Mouse (Mus musculus) neural tube, embryonic 13.5 days (tissue): Measurements from ENCODE around the gene Ppox. TPM values are rescaled to one million over a fixed set of nuclear protein-coding genes. Genes with fewer than 3 reads are reported as not detected.
A peak's percentile ranks its signal among the peaks of the same experiment; 100 is the strongest.

Experiments
- ATAC-seq: fragments of 200-750 bp; cut with Nextera tagmentation; 2 replicates; pipeline ENCODE4 v1.8.0; 2017; ENCODE audit warnings: low read depth, mild to moderate bottlenecking, moderate TSS enrichment, moderate library complexity
- H3K27ac ChIP-seq: fragments of 300-500 bp; sonication (generic); replicated peaks from 2 replicates; pipeline ENCODE4 v1.5.1; 2015; ENCODE audit warnings: moderate library complexity, mild to moderate bottlenecking, inconsistent platforms
- H3K27me3 ChIP-seq: fragments of 300-500 bp; sonication (generic); 2 replicates; pipeline ENCODE4 v1.6.1; 2015; ENCODE audit warnings: mild to moderate bottlenecking, inconsistent platforms
- H3K36me3 ChIP-seq: fragments of 300-500 bp; sonication (generic); 2 replicates; pipeline ENCODE4 v1.6.1; 2015; ENCODE audit warnings: mild to moderate bottlenecking, inconsistent platforms
- H3K4me1 ChIP-seq: fragments of 300-500 bp; sonication (generic); replicated peaks from 2 replicates; pipeline ENCODE4 v1.6.1; 2015; ENCODE audit warnings: inconsistent platforms
- H3K4me2 ChIP-seq: fragments of 300-500 bp; sonication (generic); 2 replicates; pipeline ENCODE4 v1.6.1; 2015; ENCODE audit warnings: inconsistent platforms, mild to moderate bottlenecking, moderate library complexity
- H3K4me3 ChIP-seq: fragments of 300-500 bp; sonication (generic); 2 replicates; pipeline ENCODE4 v1.5.1; 2015; ENCODE audit warnings: mild to moderate bottlenecking, inconsistent platforms
- H3K9ac ChIP-seq: fragments of 300-500 bp; sonication (generic); 2 replicates; pipeline ENCODE4 v1.6.1; 2015; ENCODE audit warnings: moderate library complexity, mild to moderate bottlenecking, inconsistent platforms
- H3K9me3 ChIP-seq: fragments of 300-500 bp; sonication (generic); 2 replicates; pipeline ENCODE4 v1.6.1; 2016; ENCODE audit warnings: inconsistent platforms
- WGBS: fragments of 180-500 bp; shearing (Covaris S2); methylation state at CpG from one replicate; pipeline ENCODE4 v1.1.7; 2015; 5-methylcytosine and 5-hydroxymethylcytosine counted together
- polyA plus RNA-seq: library from polyadenylated mRNA; unstranded; fragments of >200 nt; fragmentation: Nextera tagmentation; extraction: Ambion mirVana; gene quantifications from 2 replicates; pipeline ENCODE4 v1.2.1, GENCODE M21; 2015

The Ppox gene
- polyA plus RNA-seq, 1 experiment from 2014 or later = 47.2 TPM

GRCm38 (mm10) chr1:171274171-171274570, 6.8 kb downstream of the Ppox start:
- no peak overlapping the region for H3K9ac ChIP-seq
- no peak overlapping the region for H3K27ac ChIP-seq
- 89% methylated on average over 12 of the region's 12 CpGs for WGBS
- no peaks in the 10 kb centered on the region for H3K27me3 ChIP-seq
- H3K36me3 ChIP-seq = peaks cover 72% of the 10 kb centered on the region
- no peak for ATAC-seq
- no peak overlapping the region for H3K4me3 ChIP-seq
- no peaks in the 10 kb centered on the region for H3K9me3 ChIP-seq
- H3K4me1 ChIP-seq = peaks cover 32% of the 10 kb centered on the region
- H3K4me2 ChIP-seq = no peak overlapping the region

GRCm38 (mm10) chr1:171272086-171272485, 8.9 kb downstream of the Ppox start:
- Histone ChIP-seq H3K9ac (0 out of 2 replicates have a peak overlapping the region, but pooled peaks have one; percentile 88), H3K4me1 (peaks cover 32% of the 10 kb centered on the region), H3K4me2 (peak overlapping the region; percentile 98), H3K27ac (no peak overlapping the region), H3K27me3 (no peaks in the 10 kb centered on the region), H3K36me3 (peaks cover 55% of the 10 kb centered on the region), H3K9me3 (no peaks in the 10 kb centered on the region), H3K4me3 (no peak overlapping the region)
- no peak for ATAC-seq
- 94% methylated on average over 3 of the region's 3 CpGs for WGBS

- ATAC-seq = no peak
- peak overlapping the region; percentile 98 for H3K4me2 ChIP-seq
- H3K4me1 ChIP-seq = peaks cover 32% of the 10 kb centered on the region
- no peak overlapping the region for H3K27ac ChIP-seq
- H3K4me3 ChIP-seq = peak overlapping the region; percentile 88; the same call in 1 of the 2 replicates
- H3K9me3 ChIP-seq = no peaks in the 10 kb centered on the region
- H3K27me3 ChIP-seq = no peaks in the 10 kb centered on the region
- H3K9ac ChIP-seq = 0 out of 2 replicates have a peak overlapping the region, but pooled peaks have one; percentile 88
- 77% methylated on average over 10 of the region's 10 CpGs for WGBS
- peaks cover 50% of the 10 kb centered on the region for H3K36me3 ChIP-seq
These were observed 9.4 kb downstream of the Ppox start for GRCm38 (mm10) chr1:171271622-171272021.

GRCm38 (mm10) chr1:171271196-171271595, 9.8 kb downstream of the Ppox start:
- Histone ChIP-seq H3K27me3 (no peaks in the 10 kb centered on the region), H3K4me1 (peaks cover 28% of the 10 kb centered on the region), H3K9me3 (no peaks in the 10 kb centered on the region), H3K9ac (peak overlapping the region; percentile 88), H3K27ac (no peak overlapping the region), H3K36me3 (peaks cover 46% of the 10 kb centered on the region), H3K4me3 (peak overlapping the region; percentile 88), H3K4me2 (peak overlapping the region; percentile 98)
- no peak for ATAC-seq
- WGBS = 56% methylated on average over 9 of the region's 9 CpGs

DNA sequence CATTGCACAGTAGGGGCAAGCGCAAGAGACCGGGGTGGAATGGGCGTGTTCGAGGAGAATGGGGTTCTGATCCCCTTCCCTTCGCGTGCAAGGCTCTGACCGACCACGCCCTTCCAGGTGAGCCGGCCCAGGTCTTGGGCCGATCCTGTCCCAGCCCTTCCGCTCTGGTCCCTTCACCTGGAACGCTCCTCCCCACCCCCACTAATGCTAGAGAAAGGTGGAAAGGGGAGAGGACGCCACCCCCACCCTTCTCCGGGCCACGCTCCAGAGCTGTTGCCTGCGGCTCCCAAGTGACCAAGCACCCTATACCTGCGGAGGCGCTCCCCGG, 10.4 kb downstream of the Ppox start:
- Histone ChIP-seq H3K27me3 (no peaks in the 10 kb centered on the region), H3K27ac (no peak overlapping the region), H3K4me3 (peak overlapping the region; percentile 88), H3K36me3 (peaks cover 40% of the 10 kb centered on the region), H3K4me1 (peaks cover 26% of the 10 kb centered on the region), H3K9ac (peak overlapping the region; percentile 88), H3K9me3 (no peaks in the 10 kb centered on the region), H3K4me2 (peak overlapping the region; percentile 98)
- under 1% methylated on average over 19 of the region's 19 CpGs for WGBS
- peak; percentile 74 for ATAC-seq

DNA sequence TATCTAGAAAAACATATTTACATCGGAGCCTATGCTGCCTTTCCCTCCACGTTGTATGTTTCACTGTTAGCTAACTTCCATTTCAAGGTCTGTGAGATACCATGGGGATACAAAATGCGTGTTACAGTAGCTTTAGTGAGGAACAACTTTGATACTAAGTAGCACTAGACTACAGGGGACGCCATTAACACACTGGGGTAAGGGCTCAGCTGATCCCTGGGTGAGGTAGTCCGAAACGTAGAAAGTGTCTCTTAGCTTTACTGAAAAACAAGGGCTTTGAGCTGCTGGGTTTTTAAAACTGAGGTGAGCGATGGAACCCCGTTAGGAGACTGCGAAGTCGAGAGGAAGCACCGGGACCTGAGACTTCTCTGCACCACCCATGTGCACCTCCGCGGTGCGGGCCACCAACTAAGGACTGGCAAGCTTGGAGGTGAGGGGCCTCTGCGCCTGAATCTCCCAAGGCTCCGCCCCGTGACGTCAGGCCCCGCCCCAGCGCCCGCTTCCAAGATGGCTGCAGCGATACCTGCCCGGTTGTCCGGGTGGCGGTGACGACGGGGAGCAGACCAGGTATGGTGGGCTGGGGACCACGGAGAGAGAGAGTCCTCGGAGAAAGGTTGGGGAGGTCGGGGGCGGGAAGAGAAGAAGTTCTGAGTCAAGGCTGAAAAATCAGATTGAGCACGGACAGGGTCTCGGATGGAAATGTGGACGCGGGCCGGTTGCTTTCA, 11.0 kb downstream of the Ppox start, which contains the start of gene B4galt3:
Gene B4galt3 (plus strand): TSS at position 481 of the 725 bp plus-strand sequence.
- H3K4me1 ChIP-seq = peaks cover 26% of the 10 kb centered on the region
- H3K27ac ChIP-seq = peak within 1 kb of the TSS; percentile 64
- 3% methylated on average over 36 of the region's 36 CpGs for WGBS
- peaks cover 34% of the 10 kb centered on the region for H3K36me3 ChIP-seq
- H3K9ac ChIP-seq = peak within 1 kb of the TSS; percentile 88
- H3K9me3 ChIP-seq = no peaks in the 10 kb centered on the region
- peak within 1 kb of the TSS; percentile 98 for H3K4me2 ChIP-seq
- peak within 1 kb of the TSS; percentile 88 for H3K4me3 ChIP-seq
- ATAC-seq = peak; percentile 93
- no peaks in the 10 kb centered on the region for H3K27me3 ChIP-seq

- Histone ChIP-seq H3K4me3 (no peak overlapping the region), H3K4me2 (no peak overlapping the region), H3K36me3 (peaks cover 18% of the 10 kb centered on the region), H3K4me1 (peaks cover 26% of the 10 kb centered on the region), H3K27ac (no peak overlapping the region), H3K9me3 (no peaks in the 10 kb centered on the region), H3K27me3 (no peaks in the 10 kb centered on the region), H3K9ac (no peak overlapping the region)
- ATAC-seq = no peak
- 64% methylated on average over 1 of the region's 1 CpGs for WGBS
These were observed 12.6 kb downstream of the Ppox start for GRCm38 (mm10) chr1:171268341-171268740.

GRCm38 (mm10) chr1:171265971-171266744, 14.8 kb downstream of the Ppox start:
- H3K9me3 ChIP-seq = no peaks in the 10 kb centered on the region
- H3K4me1 ChIP-seq = peaks cover 22% of the 10 kb centered on the region
- no peak overlapping the region for H3K27ac ChIP-seq
- WGBS = 77% methylated on average over 4 of the region's 4 CpGs
- H3K4me2 ChIP-seq = no peak overlapping the region
- no peaks in the 10 kb centered on the region for H3K36me3 ChIP-seq
- no peak overlapping the region for H3K9ac ChIP-seq
- ATAC-seq = no peak
- H3K4me3 ChIP-seq = no peak overlapping the region
- no peaks in the 10 kb centered on the region for H3K27me3 ChIP-seq

- Histone ChIP-seq H3K27ac (peak overlapping the region; percentile 87), H3K4me2 (peak overlapping the region; percentile 56), H3K9me3 (no peaks in the 10 kb centered on the region), H3K27me3 (no peaks in the 10 kb centered on the region), H3K9ac (no peak overlapping the region), H3K4me1 (peaks cover 9% of the 10 kb centered on the region), H3K36me3 (no peaks in the 10 kb centered on the region), H3K4me3 (no peak overlapping the region)
- 87% methylated on average over 3 of the region's 3 CpGs for WGBS
- ATAC-seq = peak; percentile 2; the same call in 1 of the 2 replicates
These were observed 17.1 kb downstream of the Ppox start for GRCm38 (mm10) chr1:171263666-171264461.

DNA sequence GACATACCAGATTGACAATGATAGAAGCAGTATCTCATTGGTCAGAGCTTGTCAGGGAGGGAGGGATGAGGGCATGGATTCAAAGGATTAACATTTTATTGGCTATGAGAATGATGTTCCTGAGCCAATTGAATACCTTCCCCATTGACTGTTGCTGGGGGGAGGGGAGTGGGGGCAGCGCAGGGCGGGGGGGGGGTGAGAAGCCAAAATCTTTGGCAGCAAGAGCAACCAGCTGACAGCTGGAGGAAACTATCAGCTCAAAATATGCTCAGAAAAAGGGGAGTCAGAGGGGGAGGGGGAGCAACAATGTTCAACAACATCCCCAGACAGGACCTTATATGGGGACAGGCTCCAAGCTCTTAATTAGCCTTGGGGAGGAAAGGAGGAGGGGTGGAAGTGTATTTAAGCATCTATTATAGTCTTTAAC, 17.8 kb downstream of the Ppox start:
- peaks cover 9% of the 10 kb centered on the region for H3K4me1 ChIP-seq
- H3K27ac ChIP-seq = peak overlapping the region; percentile 87
- H3K9ac ChIP-seq = no peak overlapping the region
- peak overlapping the region; percentile 28 for H3K4me3 ChIP-seq
- H3K27me3 ChIP-seq = no peaks in the 10 kb centered on the region
- no peaks in the 10 kb centered on the region for H3K36me3 ChIP-seq
- ATAC-seq = peak; percentile 93
- H3K4me2 ChIP-seq = peak overlapping the region; percentile 56
- WGBS = 0% methylated on average over 2 of the region's 2 CpGs
- no peaks in the 10 kb centered on the region for H3K9me3 ChIP-seq

- ATAC-seq = peak; percentile 64
- Histone ChIP-seq H3K9me3 (no peaks in the 10 kb centered on the region), H3K36me3 (no peaks in the 10 kb centered on the region), H3K4me1 (peaks cover 9% of the 10 kb centered on the region), H3K27ac (peak overlapping the region; percentile 87), H3K4me2 (peak overlapping the region; percentile 56), H3K27me3 (no peaks in the 10 kb centered on the region), H3K9ac (peak overlapping the region; percentile 62), H3K4me3 (peak overlapping the region; percentile 28)
- 4% methylated on average over 8 of the region's 8 CpGs for WGBS
These were observed 18.3 kb downstream of the Ppox start for GRCm38 (mm10) chr1:171262594-171263130.
